11 mouse cellular contexts compared by ENCODE assay signal in the genomic region with DNA sequence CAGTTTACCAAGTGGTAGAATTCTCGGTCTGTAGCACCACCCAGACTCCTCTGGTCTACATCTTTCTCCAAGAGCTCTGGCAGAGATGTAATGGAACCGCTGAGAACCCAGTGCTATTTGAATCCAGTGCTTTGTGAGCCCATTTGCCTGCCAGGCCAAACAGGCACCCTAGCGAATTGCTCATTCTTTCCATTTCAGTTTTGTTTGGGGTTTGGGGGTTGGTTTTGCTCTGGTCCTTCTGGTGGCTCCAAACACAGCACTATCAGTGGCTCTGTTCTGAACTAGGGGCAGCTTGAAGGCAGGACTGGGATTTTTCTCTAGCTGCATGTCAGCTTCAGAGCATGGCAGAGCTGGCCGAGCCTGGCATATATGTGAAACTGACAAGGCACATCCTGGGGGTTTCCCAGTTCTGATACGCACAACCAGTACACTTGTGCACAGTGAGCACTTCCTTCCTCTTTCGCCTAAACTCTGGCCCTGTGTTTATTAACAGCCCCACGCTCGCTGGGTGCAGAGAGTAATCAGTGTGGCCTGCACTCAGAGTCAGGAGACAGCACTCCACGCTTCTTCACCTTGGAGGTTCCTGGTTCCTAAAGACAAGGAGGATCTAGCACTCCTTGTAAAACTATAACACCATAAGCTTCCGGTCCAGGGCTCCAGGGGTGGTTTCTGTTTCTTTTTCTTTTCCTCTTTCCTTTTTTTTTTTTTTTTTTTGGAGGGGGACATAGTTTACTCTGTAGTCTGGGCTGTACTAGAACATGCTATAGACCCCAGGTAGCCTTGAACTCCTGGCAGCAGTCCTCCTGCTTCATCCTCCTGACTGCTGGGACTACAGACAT. TPM values are rescaled to one million over a fixed set of nuclear protein-coding genes. Genes with fewer than 3 reads are reported as not detected.
A peak's percentile ranks its signal among the peaks of the same experiment; 100 is the strongest.
DNase-seq lines count a peak whose midpoint lies in the region; ATAC-seq lines count a peak whose summit lies in the region.
"Had no signal": no experiment of that assay in that cellular context is flagged by ENCODE, and none has a peak within 500 bp of the region (broad histone marks: within the 10 kb centered on the region; RNA-seq: fewer than 3 reads in every experiment).

No protein-coding gene starts in this region.

- no peaks in the 10 kb centered on the region for H3K9me3 ChIP-seq in liver, embryonic 15.5 days (replicated peaks)
- no peaks in the 10 kb centered on the region for H3K9me3 ChIP-seq in forebrain, embryonic 11.5 days (ENCODE audit: control insufficient read depth, low read length)

- H3K27ac ChIP-seq in liver, embryonic 15.5 days (replicated peaks) = peak overlapping the region; percentile 39; the same call in 1 of the 2 replicates
- no peak overlapping the region for H3K27ac ChIP-seq in forebrain, embryonic 11.5 days (ENCODE audit: low read depth, low read length)

- no peak overlapping the region for H3K4me3 ChIP-seq in liver, embryonic 15.5 days (replicated peaks)
- no peak overlapping the region for H3K4me3 ChIP-seq in forebrain, embryonic 11.5 days (ENCODE audit: low read depth, low read length)

- H3K9ac ChIP-seq in liver, embryonic 15.5 days = no peak overlapping the region
- H3K9ac ChIP-seq in forebrain, embryonic 11.5 days (ENCODE audit: low read length) = no peak overlapping the region

- ATAC-seq in activated CD4-positive, CD25-positive, alpha-beta regulatory T cell, adult 4 months = peak; percentile 98
- peak; percentile 38; the same call in 1 of the 2 replicates for ATAC-seq in liver, embryonic 15.5 days (ENCODE audit: insufficient read depth)
- ATAC-seq in neutrophil, adult 5-6 weeks (ENCODE audit: extremely low read depth, insufficient number of reproducible peaks, low FRiP score, poor library complexity, severe bottlenecking) = peak; percentile 95
- no peak for ATAC-seq in forebrain, embryonic 11.5 days (replicated peaks; ENCODE audit: low FRiP score)
- ATAC-seq: forebrain, embryonic 14.5 days had no signal

- no peak overlapping the region for H3K4me2 ChIP-seq in liver, embryonic 15.5 days
- H3K4me2 ChIP-seq in forebrain, embryonic 11.5 days (ENCODE audit: low read depth, low read length, severe bottlenecking) = no peak overlapping the region

- no peaks in the 10 kb centered on the region for H3K27me3 ChIP-seq in liver, embryonic 15.5 days
- no peaks in the 10 kb centered on the region for H3K27me3 ChIP-seq in forebrain, embryonic 11.5 days (ENCODE audit: control insufficient read depth, insufficient read depth, low read length)

- H3K4me1 ChIP-seq in liver, embryonic 15.5 days (replicated peaks) = peaks cover 20% of the 10 kb centered on the region
- H3K4me1 ChIP-seq in forebrain, embryonic 11.5 days (replicated peaks; ENCODE audit: control insufficient read depth, insufficient read depth, low read length) = no peaks in the 10 kb centered on the region

- WGBS in liver, embryonic 15.5 days (ENCODE audit: insufficient replicate concordance) = 32% methylated on average over 10 of the region's 10 CpGs
- WGBS in forebrain, embryonic 11.5 days = 90% methylated on average over 10 of the region's 10 CpGs

- no peaks in the 10 kb centered on the region for H3K36me3 ChIP-seq in liver, embryonic 15.5 days (replicated peaks)
- no peaks in the 10 kb centered on the region for H3K36me3 ChIP-seq in forebrain, embryonic 11.5 days (ENCODE audit: control insufficient read depth, insufficient read depth, low read length)

- DNase-seq in heart, adult 11 months = peak; percentile 97
- no peak for DNase-seq in heart, postnatal 4 days
- DNase-seq in layer of hippocampus, postnatal 25 days (ENCODE audit: extremely low spot score in 1 of 2, low spot score in 1 of 2) = no peak
- no peak for DNase-seq in forebrain, embryonic 11.5 days (ENCODE audit: low spot score)
- no peak for DNase-seq in testis, postnatal 10 days (ENCODE audit: low spot score)
- DNase-seq: kidney, adult 8-10 months; right cerebral cortex, postnatal 4 days had no signal

RNA-seq across cellular contexts. Expression of a gene that starts 9.9 kb away (rescaled TPM):
- 10 to 100 TPM; 52.8 to 55.5 TPM for total RNA-seq in heart, postnatal 4 days (2021)
- 10 to 100 TPM; 13.7 to 15.0 TPM for polyA plus RNA-seq in activated CD4-positive, CD25-positive, alpha-beta regulatory T cell, adult 4 months (2017; shearing (Covaris generic))
- polyA plus RNA-seq in liver, embryonic 15.5 days (2015; fragmentation: Nextera tagmentation; extraction: Ambion mirVana) = 33.1 and 33.9 TPM in 2 replicates
- total RNA-seq in neutrophil, adult 5-6 weeks (2017) = 82.2 and 89.0 TPM in 2 replicates
- 10 to 100 TPM; 37.0 to 38.3 TPM for total RNA-seq in layer of hippocampus, postnatal 25 days (2021)
- 80.2 and 83.7 TPM in 2 replicates for polyA plus RNA-seq in forebrain, embryonic 11.5 days (2014; fragmentation: Nextera tagmentation; extraction: Ambion mirVana)

RNA-seq across cellular contexts. Expression of a gene that starts 11.2 kb away (rescaled TPM):
- 10 to 100 TPM; 11.9 to 12.4 TPM for total RNA-seq in heart, postnatal 4 days (2021)
- 1 to 10 TPM; 6.6 to 6.9 TPM for polyA plus RNA-seq in activated CD4-positive, CD25-positive, alpha-beta regulatory T cell, adult 4 months (2017; shearing (Covaris generic))
- polyA plus RNA-seq in liver, embryonic 15.5 days (2015; fragmentation: Nextera tagmentation; extraction: Ambion mirVana) = 1.0 and 1.4 TPM in 2 replicates
- 16.0 and 17.0 TPM in 2 replicates for total RNA-seq in neutrophil, adult 5-6 weeks (2017)
- total RNA-seq in layer of hippocampus, postnatal 25 days (2021) = 100 to 1,000 TPM; 241 to 258 TPM
- polyA plus RNA-seq in forebrain, embryonic 11.5 days (2014; fragmentation: Nextera tagmentation; extraction: Ambion mirVana) = 25.0 and 26.1 TPM in 2 replicates

RNA-seq across cellular contexts. Expression of a gene that starts 42.0 kb away (rescaled TPM):
- total RNA-seq in heart, postnatal 4 days (2021) = under 1 TPM in 1 of 2 experiments, not detected in 1; 0.05 TPM
- polyA plus RNA-seq in activated CD4-positive, CD25-positive, alpha-beta regulatory T cell, adult 4 months (2017; shearing (Covaris generic)) = not detected
- not detected in 2 replicates for polyA plus RNA-seq in liver, embryonic 15.5 days (2015; fragmentation: Nextera tagmentation; extraction: Ambion mirVana)
- total RNA-seq in neutrophil, adult 5-6 weeks (2017) = 0.25 TPM in 1 of 2 replicates, not detected in the other
- total RNA-seq in layer of hippocampus, postnatal 25 days (2021) = not detected
- polyA plus RNA-seq in forebrain, embryonic 11.5 days (2014; fragmentation: Nextera tagmentation; extraction: Ambion mirVana) = not detected in 2 replicates
- polyA plus RNA-seq: forebrain, embryonic 14.5 days had no signal

Comparison
In these comparisons a context has a peak if more than half of its experiments do, and no peak if none do; other contexts are left out.
1. RNA of a gene that starts 11.2 kb away (total RNA-seq): 241 to 258 TPM in layer of hippocampus, postnatal 25 days; 16.0 to 17.0 TPM in neutrophil, adult 5-6 weeks and 11.9 to 12.4 TPM in heart, postnatal 4 days; every median in the first group is over 10 times any median in the second.